Mouse (Mus musculus): ENCODE results near the gene AC124502.3.

GRCm38 (mm10) chr19:5095887-5096474 lies 57.3 kb downstream of the AC124502.3 start:
- TF ChIP-seq POLR2A (IDR thresholded peaks at IDR 0.05; ENCODE audit: low read depth, low read length) (no peak), CTCF (conservative IDR thresholded peaks at IDR 0.05; ENCODE audit: insufficient read depth, insufficient read length, low read depth, low read length) (no peak)
